Mouse (Mus musculus) C2C12 (cell line): Measurements from ENCODE around the gene Slit3. TPM values are rescaled to one million over a fixed set of nuclear protein-coding genes. Genes with fewer than 3 reads are reported as not detected.

ENCODE experiments used
- H3K27me3 ChIP-seq: one replicate; pipeline ENCODE4 v1.6.1; 2011; ENCODE audit not compliant: control insufficient read depth, insufficient read depth, insufficient read length
- H3K36me3 ChIP-seq: one replicate; pipeline ENCODE4 v1.6.1; 2011; ENCODE audit not compliant: control insufficient read depth, insufficient read depth
- H3K4me3 ChIP-seq: one replicate; pipeline ENCODE4 v1.5.1; 2011; ENCODE audit warnings: mild to moderate bottlenecking, control low read depth; ENCODE audit not compliant: poor library complexity, insufficient read depth, severe bottlenecking
- H3K79me2 ChIP-seq: one replicate; pipeline ENCODE4 v1.6.1; 2011; ENCODE audit not compliant: control insufficient read depth, insufficient read depth
- H3K79me3 ChIP-seq: one replicate; pipeline ENCODE4 v1.6.1; 2011; ENCODE audit warnings: low read depth, control low read depth
- H3ac ChIP-seq: one replicate; pipeline ENCODE3; 2011; ENCODE audit warnings: low read depth; ENCODE audit not compliant: control insufficient read depth, insufficient read length
- CEBPB ChIP-seq: IDR thresholded peaks from one replicate; pipeline ENCODE4 v1.6.1; 2011; ENCODE audit warnings: low read depth, mild to moderate bottlenecking, control low read depth, moderate library complexity
- CTCF ChIP-seq: IDR thresholded peaks from one replicate; pipeline ENCODE4 v1.5.1; 2011; ENCODE audit not compliant: control insufficient read depth, insufficient read depth, insufficient read length
- FOSL1 ChIP-seq: IDR thresholded peaks from one replicate; pipeline ENCODE4 v1.8.0; 2011; ENCODE audit warnings: mild to moderate bottlenecking, low read length; ENCODE audit not compliant: poor library complexity, insufficient read depth, severe bottlenecking
- MAX ChIP-seq: IDR thresholded peaks from one replicate; pipeline ENCODE4 v1.6.1; 2011; ENCODE audit warnings: mild to moderate bottlenecking, control low read depth
- MYOD1 ChIP-seq: IDR thresholded peaks from one replicate; pipeline ENCODE4 v1.6.1; 2011; ENCODE audit warnings: low read depth; ENCODE audit not compliant: control insufficient read depth, insufficient read length
- MYOG ChIP-seq: IDR thresholded peaks from one replicate; pipeline ENCODE4 v1.6.1; 2011; ENCODE audit not compliant: control insufficient read depth, insufficient read length; ENCODE audit errors: extremely low read depth
- USF1 ChIP-seq: IDR thresholded peaks from one replicate; pipeline ENCODE4 v1.6.1; 2011; ENCODE audit warnings: low read depth, mild to moderate bottlenecking, control low read depth, moderate library complexity
- polyA plus RNA-seq: library from polyadenylated mRNA; unstranded; fragments of >200 nt; fragmentation: generic; extraction: Trizol; gene quantifications from one replicate; pipeline ENCODE4 v1.2.1, GENCODE M21; 2012; ENCODE audit warnings: missing spikeins

Gene Slit3
- polyA plus RNA-seq, 1 experiment, result not detected

- Histone ChIP-seq H3K36me3 (no peaks in the 10 kb centered on the region), H3K79me3 (no peaks in the 10 kb centered on the region), H3K27me3 (no peaks in the 10 kb centered on the region), H3K79me2 (no peaks in the 10 kb centered on the region), H3K4me3 (peak overlapping the region; percentile 11), H3ac (no peak overlapping the region)
- TF ChIP-seq MAX, result no peak
Measured at GRCm38 (mm10) chr11:35241379-35241778, 120.4 kb downstream of the Slit3 start.

GRCm38 (mm10) chr11:35243597-35243996 lies 122.6 kb downstream of the Slit3 start:
- Histone ChIP-seq H3ac (no peak overlapping the region), H3K79me2 (no peaks in the 10 kb centered on the region), H3K36me3 (no peaks in the 10 kb centered on the region), H3K27me3 (no peaks in the 10 kb centered on the region), H3K4me3 (no peak overlapping the region), H3K79me3 (no peaks in the 10 kb centered on the region)
- TF ChIP-seq MAX, result no peak
- no peak for TF ChIP-seq USF1

GRCm38 (mm10) chr11:35244526-35244925 lies 123.5 kb downstream of the Slit3 start:
- no peaks in the 10 kb centered on the region for H3K79me2 ChIP-seq
- H3K4me3 ChIP-seq, result no peak overlapping the region
- H3K79me3 ChIP-seq, result no peaks in the 10 kb centered on the region
- H3ac ChIP-seq, result no peak overlapping the region
- H3K36me3 ChIP-seq, result no peaks in the 10 kb centered on the region
- H3K27me3 ChIP-seq, result no peaks in the 10 kb centered on the region
- TF ChIP-seq MYOG (no peak), MYOD1 (no peak), USF1 (no peak), MAX (no peak), CEBPB (no peak), CTCF (no peak), FOSL1 (no peak)

- no peaks in the 10 kb centered on the region for H3K79me2 ChIP-seq
- no peak overlapping the region for H3K4me3 ChIP-seq
- no peaks in the 10 kb centered on the region for H3K27me3 ChIP-seq
- TF ChIP-seq CTCF (no peak), FOSL1 (no peak), MYOD1 (no peak), MAX (no peak), CEBPB (no peak), USF1 (no peak), MYOG (no peak)
- no peak overlapping the region for H3ac ChIP-seq
- H3K36me3 ChIP-seq, result no peaks in the 10 kb centered on the region
- H3K79me3 ChIP-seq, result no peaks in the 10 kb centered on the region
Measured at GRCm38 (mm10) chr11:35246623-35247022, 125.6 kb downstream of the Slit3 start.

GRCm38 (mm10) chr11:35248088-35248487 lies 127.1 kb downstream of the Slit3 start:
- Histone ChIP-seq H3K79me2 (no peaks in the 10 kb centered on the region), H3K4me3 (no peak overlapping the region), H3K36me3 (no peaks in the 10 kb centered on the region), H3ac (no peak overlapping the region), H3K79me3 (no peaks in the 10 kb centered on the region), H3K27me3 (no peaks in the 10 kb centered on the region)
- TF ChIP-seq MAX (no peak), CEBPB (no peak), USF1 (no peak), CTCF (no peak), FOSL1 (no peak), MYOD1 (no peak), MYOG (no peak)

GRCm38 (mm10) chr11:35250871-35251418 lies 129.9 kb downstream of the Slit3 start:
- H3K4me3 ChIP-seq, result no peak overlapping the region
- no peaks in the 10 kb centered on the region for H3K36me3 ChIP-seq
- no peaks in the 10 kb centered on the region for H3K27me3 ChIP-seq
- no peaks in the 10 kb centered on the region for H3K79me3 ChIP-seq
- no peaks in the 10 kb centered on the region for H3K79me2 ChIP-seq
- H3ac ChIP-seq, result no peak overlapping the region
- no peak for TF ChIP-seq MYOD1
- TF ChIP-seq CTCF, result no peak
- no peak for TF ChIP-seq CEBPB
